Mouse (Mus musculus): ENCODE measurements around the gene Gpld1.
A peak's percentile ranks its signal among the peaks of the same experiment; 100 is the strongest.
"Not testable (repeated sequence)": the region's sequence is repeated elsewhere in the genome, so short reads cannot be mapped to it uniquely, and the experiment has no call there.

Gene Gpld1

DNA sequence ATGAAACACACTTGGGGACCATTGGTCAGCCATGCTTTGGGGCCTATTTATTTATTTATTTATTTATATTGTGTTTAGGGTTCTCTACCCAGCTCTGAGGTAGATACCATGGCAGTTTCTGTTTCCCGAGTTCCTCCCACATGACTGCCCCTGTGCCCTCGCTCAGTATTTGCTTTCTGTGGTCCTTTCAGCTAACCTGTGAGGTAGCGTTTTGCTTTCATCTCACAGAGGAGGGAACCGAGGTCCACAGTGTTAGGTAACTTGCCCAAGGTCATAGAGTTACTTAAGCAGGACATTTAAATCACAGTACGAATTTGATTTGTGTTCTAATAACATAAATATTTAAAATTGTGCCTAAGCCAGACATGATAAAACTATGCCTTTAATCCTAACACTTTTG, 4.2 kb downstream of the Gpld1 start:
- DNase-seq (ENCODE audit: low spot score in 2 of 2): no peak

DNA sequence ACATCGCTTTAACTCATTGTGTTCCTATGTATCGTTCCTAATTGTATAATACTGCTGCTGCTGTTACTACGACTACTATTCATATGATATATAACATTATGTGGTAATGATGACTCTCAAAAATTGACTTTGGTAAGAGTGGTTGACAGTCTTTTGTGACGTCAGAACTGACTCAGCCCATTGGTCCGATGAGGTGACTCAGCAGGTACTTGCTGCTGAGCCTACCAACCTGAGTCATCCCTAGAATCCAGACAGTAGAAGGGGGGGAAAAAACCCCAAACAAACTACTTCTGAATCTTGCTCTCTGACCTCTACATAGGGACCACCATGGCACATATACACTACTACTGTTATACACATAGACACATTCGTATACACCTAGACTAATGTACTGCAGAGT, 5.9 kb downstream of the Gpld1 start:
- DNase-seq (ENCODE audit: low spot score in 2 of 2): no peak

DNA sequence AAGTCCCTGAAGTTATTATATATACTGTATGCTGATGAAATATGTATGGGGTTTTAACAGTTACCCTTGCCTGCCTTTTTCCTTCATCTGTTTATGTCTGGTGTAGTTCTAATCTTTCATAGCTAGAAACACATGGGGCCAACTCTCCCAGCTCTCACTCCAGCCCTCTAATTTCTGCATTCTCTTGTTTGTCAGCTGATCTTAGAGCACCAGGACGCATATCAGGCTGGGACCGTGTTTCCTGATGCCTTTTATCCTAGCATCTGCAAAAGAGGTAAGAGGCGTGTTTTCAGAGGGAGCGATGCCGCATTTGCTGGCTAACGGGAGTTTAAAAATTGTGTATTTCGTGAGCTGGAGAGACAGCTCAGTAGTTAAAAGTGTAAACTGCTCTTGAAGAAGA, 9.7 kb downstream of the Gpld1 start:
- no peak for DNase-seq (ENCODE audit: low spot score in 2 of 2)

DNA sequence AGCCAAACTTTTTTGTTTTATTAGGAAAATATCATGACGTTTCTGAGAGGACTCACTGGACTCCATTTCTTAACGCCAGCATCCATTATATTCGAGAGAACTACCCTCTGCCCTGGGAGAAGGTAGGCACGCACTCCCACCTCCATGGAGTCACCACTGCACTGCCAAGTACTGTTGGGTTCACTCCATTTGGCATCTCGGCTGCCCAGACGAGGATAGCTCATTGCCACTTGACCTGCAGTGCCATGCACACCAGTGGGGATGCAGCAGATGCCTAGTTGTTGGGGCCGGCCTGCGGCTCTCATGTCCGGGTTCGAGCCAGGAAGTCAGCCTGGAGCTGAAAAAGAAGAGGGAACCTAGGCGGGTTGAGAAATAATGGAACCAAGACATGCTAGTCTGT, 12.1 kb downstream of the Gpld1 start:
- no peak for DNase-seq (ENCODE audit: low spot score in 2 of 2)

DNA sequence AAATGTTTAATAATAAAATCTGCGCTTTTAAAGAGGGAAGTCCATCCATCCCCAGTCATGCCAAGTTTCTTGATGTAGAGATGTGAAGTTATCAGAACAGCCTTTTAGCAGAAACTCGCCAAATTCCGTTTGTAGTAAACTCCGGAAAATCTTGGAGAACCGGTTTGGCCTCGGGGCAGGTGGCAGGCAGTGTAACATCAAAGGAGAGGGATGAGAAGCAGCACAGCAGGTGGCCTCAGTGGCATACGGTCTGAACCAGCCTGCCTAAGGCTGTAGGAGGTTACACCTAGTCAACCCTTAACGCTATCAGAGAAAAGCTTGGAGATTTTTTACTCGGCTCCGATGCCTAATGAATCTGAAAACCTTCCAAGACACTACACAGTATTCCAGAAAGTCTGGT, 12.5 kb downstream of the Gpld1 start:
- DNase-seq (ENCODE audit: low spot score in 2 of 2): no peak

DNA sequence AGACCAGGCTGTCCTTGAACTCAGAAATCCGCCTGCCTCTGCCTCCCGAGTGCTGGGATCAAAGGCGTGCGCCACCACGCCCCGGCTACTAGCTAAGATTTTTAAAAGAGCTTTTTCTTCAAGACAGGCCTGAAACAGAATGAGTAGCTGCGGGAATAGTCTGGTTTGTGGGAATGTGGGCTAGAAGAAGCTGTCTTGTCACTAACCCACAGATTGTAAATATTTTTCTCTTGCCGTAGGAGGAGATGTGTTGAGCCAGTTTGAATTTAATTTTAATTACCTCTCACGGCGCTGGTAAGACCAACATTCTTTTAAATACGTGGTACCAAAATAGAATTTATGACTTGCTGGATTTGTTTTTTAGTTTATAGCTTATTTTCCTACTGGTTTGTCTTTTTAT, 15.7 kb downstream of the Gpld1 start:
- DNase-seq (ENCODE audit: low spot score in 2 of 2): no peak

DNA sequence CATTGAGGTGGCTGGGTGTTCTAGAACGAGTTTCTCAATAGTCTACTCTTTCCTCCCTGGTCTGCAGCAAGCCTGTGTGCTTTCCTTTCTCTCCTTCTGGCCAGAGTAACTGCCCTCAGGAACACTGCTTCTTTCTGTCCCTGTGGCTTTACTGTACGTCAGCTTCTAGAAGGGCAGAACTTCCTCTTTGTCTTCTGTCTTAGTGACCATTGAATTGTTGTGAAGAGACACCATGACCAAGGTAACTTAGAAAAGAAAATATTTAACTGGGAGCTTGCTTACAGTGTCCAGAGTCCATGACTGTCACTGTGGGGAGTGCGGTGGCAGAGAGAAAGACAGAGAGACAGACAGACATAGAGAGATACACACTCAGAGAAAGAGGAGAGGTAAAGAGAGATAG, 17.1 kb downstream of the Gpld1 start:
- no peak for DNase-seq (ENCODE audit: low spot score in 2 of 2)

DNA sequence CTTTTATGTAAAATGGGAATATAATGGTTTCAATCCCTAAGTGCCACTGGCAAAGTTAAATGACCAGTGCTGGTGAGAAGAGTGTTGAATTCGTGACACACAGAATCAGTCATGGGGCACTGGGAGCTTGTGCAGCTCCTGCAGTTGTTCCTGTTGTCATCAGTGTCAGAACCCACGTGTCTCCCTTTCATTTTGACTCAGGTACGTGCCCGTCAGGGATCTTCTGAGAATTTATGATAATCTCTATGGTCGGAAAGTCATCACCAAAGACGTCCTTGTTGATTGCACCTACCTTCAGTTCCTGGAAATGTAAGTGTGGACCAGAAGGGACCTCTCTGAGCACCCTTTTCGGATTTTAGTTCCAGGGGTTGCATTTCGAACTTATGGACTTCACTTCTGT, 19.2 kb downstream of the Gpld1 start:
- DNase-seq (ENCODE audit: low spot score in 2 of 2): no peak

DNA sequence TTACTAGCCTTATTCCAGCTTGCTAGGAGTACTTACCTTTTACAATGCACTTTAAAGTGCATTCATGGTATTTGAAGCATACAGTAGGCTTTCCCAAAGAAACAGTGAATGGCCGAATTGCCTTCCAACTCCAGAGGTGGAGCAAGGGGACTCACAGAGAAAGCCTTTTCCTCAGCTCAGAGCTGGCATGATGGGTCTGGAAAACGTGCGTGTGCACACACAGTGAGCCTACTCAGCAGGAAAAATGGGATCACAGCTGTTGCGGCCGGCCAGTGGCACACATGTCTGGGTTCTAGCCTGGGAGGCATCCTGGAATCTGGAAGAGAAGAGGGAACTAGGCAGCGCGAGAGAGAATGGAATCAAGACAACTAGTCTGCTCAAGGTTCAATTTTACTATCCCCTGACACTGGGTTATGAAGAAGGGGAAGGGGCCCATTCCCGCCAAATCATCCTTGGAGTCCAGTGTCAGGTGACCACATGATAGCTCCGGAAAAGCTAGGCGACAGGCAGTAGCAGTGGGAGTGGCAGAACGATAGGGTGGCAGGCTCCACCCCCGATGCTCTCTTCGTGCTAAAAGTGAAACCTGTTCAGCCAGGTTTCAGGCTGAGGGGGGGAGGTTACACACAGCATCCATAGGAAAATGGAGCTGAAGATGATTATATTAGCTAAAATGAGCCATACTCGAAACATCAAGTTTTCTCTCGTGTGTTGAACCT, 22.3 kb downstream of the Gpld1 start:
- no peak for DNase-seq (ENCODE audit: low spot score in 2 of 2)

DNA sequence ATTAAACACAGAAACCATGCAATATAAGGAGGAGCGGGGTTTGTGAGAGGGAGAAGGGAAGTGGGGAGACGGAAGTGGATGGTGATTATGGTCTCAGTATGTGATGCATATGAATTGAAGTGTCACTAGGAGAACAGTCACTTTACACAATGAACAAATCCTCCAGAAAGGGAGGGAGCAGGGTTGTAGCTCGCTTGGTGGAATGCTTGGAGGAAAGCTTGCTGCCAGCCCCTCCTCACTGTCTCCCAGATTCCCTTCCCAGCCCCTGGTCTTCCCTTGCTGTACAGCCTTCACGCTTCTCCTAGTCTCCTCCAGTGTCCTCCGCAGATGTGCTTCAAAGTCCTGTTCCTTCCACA, 22.9 kb downstream of the Gpld1 start:
- no peak for DNase-seq (ENCODE audit: low spot score in 2 of 2)

DNA sequence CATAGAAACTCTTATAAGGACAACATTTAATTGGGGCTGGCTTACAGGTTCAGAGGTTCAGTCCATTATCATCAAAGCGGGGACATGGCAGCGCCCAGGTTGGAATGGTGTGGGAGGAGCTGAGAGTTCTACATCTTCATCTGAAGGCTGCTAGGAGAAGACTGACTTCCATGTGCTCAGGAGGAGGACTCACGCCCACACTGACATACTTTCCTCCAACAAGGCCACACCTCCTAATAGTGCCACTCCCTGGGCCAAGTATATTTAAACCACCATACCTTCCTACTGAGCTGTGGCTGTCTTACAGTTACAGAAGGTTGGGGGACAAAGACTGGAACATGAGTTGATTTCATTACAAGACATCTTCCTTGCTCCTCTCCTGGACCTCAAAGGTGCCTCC, 28.8 kb downstream of the Gpld1 start:
- not testable (repeated sequence) for DNase-seq (ENCODE audit: low spot score in 2 of 2)

DNA sequence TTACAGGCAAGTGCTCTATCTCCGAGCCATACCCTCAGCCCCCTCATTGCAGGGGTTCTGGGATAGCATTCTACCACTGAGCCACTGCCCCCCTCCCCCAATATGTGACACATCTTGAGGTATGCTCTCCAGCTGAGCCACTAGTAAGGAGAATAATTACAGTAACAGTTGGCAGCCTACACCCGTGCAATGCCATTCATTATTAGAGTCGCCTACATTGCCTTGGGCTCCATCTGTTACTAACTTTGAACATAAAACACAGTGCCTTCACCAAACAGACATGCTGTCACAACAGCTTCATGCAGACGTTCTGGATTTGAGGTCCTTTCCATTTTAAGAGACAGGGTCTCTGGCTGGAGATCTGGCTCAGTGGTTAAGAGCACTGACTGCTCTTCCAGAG, 33.4 kb downstream of the Gpld1 start:
- DNase-seq (ENCODE audit: low spot score in 2 of 2): no peak

DNA sequence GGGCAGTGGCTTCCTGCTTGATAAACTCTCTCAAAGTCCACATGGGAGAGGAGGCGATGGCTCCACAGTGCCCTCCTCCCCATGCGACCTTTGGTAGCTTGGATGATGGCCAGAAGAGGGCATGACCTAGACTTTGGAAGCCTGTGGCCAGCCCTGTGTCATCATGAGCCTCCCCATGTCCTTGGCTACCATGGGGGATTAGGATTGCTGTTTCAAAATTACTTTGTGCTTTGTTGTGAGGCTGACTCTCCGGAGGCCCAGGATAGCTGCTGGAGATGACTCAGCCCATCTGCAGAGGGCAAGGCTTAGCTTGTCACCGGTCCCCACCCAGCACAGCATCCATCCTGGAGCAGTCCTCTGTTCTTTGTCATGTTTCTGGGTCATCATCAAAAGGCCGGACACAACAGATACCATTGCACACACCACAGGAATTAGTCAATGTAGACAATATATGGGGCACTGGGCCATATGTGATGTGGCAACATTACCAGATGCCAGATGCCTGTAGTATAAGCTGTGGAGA, 34.9 kb downstream of the Gpld1 start:
- no peak for DNase-seq (ENCODE audit: low spot score in 2 of 2)

DNA sequence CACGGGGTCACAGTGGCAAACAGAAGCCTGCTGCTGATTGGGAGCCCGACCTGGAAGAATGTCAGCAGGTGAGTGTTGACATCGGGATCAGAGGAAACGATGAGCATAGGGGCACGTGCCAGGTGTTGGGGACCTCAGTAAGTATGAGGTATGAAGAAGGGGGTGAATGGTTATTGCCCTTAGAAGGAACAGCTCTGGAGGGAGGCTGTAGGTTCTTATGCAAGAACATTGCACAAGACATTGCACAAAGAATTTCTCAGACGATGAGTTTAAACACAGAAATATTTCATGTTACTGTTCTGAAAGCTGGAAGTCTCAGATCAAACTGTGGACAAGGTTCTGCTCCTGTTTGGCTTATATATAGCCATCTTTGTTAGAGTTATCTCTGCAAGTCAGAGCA, 38.1 kb downstream of the Gpld1 start:
- no peak for DNase-seq (ENCODE audit: low spot score in 2 of 2)

DNA sequence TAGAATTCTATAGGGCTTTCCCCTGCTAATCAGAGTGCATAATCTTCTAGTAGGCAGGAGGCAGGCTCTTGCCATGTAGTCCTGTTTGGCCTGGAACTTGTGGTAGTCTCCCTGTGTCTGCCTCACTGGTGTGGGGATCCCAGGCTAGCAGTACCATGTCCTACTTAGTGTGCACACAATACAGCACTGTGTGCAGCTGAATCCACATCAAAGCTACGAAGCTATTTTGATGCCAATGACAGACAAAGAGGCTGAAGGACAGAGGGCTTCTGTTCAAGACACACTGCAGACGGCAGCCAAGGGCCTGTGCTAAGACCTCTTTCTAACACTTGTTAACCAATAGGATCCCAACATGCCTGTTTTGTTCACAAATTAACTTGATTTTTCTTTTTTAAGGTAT, 42.5 kb downstream of the Gpld1 start:
- no peak for DNase-seq (ENCODE audit: low spot score in 2 of 2)

DNA sequence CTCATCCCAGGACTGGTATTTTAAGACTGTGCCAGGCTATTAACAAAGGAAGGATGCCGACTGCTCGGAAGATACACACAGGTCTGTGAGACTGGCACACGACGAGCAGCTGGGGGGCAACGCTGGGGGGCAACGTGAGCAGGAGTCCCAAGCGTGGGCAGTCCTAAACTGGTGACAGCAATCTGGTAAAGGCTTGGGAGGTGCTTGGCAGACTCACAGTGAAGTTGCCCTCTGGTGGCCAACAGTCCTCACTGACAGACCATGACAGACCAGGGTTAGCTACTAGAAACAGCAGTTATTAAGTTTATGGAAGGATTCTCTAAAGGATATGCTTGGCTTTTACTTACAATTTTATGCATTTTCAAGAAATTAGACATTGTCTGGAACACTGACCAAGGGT, 45.4 kb downstream of the Gpld1 start:
- DNase-seq (ENCODE audit: low spot score in 2 of 2): peak; percentile 49 to 64

DNA sequence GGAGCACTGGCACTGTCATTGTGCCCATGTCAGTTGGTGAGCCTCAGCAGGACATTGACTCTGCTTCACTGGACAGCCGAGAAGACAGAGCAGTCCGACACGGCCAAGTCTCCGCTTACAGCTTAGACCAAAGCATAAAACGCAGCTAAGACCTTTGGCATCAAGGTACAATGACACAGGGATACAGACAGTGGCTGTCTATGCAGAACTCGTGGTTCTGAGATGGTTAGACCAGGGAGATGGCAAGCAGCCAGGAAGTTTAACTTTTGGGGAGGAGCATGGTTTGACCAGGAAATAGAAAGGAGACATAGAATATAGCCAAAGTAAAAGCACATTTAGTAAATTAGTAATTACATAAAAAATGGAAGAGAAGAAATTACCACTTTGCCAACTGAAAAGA, 46.1 kb downstream of the Gpld1 start:
- no peak for DNase-seq (ENCODE audit: low spot score in 2 of 2)

DNA sequence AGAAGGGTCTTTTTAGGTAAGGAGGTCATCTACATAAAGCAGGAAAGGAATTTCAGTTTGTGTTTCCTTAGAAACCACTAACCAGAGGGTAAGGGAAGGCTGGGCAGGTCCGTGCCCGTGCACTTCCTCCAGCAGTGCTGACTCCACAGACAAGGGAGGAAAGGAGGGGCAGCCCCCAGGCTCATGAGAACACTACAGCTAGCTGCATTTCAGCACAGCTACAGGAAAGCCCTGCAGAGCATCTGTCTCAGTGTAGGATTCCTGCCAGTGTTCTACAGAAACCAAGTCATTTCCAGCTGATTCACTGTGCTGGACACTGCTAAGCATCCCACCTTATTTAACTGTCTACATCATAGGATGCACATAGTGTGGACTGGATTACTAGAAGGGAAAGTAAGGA, 50.2 kb downstream of the Gpld1 start:
- no peak for DNase-seq (ENCODE audit: low spot score in 2 of 2)

DNA sequence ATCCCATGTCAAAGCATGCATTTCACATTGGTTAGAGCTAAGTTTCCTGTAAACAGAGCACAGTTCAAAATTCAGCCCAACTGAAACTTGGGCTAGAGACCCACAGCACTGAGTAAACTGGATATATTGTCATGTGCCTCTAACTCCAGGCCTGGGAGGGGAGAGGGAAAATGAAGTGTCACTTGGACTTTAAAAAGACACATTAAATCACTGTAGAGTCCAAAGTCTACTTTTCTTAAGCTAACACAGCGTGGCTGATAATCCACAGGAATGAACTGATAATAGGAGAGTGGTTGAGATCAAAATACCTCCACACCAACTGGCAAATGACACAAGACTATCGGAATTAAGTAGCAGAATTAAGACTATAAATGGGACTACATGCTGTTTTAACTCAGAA, 56.6 kb downstream of the Gpld1 start:
- no peak for DNase-seq (ENCODE audit: low spot score in 2 of 2)

DNA sequence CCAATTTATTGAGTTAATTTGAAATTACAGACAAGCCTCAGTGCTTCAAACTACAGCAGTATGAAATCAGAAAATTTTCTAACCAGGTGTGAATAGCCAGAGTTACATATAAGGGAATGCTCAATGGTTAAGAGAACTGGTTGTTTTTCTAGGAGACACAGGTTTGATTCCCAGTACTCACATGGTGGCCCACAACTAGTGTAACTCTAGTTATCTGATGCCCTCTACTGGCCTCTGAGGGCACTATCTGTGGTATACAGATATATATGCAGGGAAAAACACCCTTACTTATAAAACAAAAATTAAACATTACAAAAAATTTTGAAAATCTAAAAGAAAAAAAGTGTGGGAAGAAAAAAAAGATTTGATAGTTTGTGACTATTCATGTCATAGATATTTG, 60.0 kb downstream of the Gpld1 start:
- DNase-seq (ENCODE audit: low spot score in 2 of 2): no peak

DNA sequence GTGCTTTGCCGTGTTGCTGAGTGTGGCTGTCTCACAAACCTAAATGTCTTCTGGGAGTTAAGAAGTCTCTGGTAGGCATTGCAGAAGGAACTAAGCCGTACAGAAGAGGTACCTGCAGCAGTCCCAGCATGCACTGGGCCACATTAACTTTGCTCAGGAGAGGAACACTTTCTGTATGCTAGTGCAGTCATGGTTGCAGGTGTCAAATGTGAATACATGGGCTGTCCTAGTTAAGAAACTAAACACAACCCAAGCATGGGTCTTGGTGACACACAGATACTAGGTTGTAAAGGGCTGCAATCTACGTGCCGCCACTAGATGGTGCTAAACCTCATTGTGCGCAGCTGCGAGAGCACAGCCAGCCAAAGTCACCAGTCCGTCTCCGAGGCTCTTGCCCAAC, 64.2 kb downstream of the Gpld1 start:
- peak in 1 of 2 experiments; percentile 52 for DNase-seq (ENCODE audit: low spot score in 2 of 2)

DNA sequence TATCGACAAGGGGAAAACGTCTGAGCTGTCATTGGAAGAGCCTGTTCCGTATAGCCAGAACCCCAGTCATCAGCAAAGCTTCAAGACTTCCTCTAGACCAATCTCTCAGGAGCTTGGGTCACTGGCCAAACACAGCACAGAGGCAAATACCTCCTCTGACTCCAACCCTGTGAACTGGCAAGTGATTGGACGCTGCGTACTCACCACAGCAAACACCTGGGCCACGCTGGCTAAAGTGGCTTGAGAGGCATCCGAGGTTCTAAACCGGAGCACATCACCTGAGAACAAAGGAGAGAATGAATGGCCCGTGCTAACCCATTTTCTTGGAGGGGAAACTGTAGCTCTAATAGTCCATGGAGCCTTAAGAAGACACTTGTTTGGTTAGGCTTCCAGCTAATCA, 75.4 kb downstream of the Gpld1 start:
- DNase-seq (ENCODE audit: low spot score in 2 of 2): no peak

DNA sequence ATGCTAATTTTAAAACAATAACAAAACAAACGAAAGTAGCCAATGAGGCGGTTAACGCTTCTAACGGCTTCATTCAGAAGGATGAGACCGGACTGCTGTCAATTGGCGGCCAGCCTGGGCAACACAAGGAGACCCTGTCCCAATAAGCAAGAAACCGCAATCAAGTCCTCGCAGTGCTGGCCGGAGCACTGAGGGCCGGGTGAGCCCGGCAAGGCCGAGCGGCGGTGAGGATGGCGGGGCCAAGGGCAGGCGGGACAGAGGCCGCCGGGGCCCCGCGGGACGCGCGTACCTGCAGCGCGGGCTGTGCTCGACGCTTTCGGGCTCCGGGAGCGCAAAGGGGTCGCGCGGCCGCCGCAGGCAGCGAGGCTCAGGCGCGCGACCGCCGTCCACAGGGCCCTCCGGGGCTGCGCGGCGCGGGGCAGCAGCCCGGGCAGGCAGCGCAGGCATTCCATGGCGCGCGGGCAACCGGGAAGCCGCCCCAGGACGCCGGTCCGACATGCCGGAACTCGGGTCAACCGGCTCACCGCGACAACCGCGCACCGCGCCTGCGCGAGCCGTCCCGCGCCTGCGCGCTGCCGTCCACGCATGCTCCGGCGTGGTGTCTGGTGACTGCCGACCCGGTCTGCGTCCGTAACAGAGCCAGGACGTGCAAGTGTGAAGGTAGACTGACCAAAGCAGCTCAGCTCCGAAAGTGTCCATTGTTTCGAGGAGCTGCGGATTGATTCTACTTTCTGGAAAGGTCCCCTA, 77.0 kb downstream of the Gpld1 start, which contains the start of gene Mrs2:
TSS of gene Mrs2 (minus strand) at position 587 of the 747 bp plus-strand sequence.
- DNase-seq (ENCODE audit: low spot score in 2 of 2): peak; percentile 75 to 84

DNA sequence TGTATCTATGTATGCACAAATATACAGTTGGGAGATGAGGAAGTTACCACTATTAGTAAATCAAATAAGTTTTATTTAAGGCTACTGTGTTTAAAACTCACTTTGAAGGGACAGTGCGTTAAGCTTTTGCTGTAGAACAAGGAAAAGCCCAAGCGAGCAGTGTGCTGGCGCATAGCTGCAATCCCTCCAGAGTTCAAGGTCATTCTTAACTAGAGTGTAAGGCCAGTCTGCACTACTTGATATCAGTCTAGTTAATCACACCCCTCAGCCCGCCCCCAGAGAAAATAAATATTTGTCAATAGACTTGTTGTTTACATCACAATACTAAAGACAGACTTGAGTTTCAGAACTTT, 77.6 kb downstream of the Gpld1 start:
- no peak for DNase-seq (ENCODE audit: low spot score in 2 of 2)
